Mouse (Mus musculus) splenic B cell, adult 2 months (primary cell): ENCODE data around the gene Tbx6.
"Not testable (repeated sequence)": the region's sequence is repeated elsewhere in the genome, so short reads cannot be mapped to it uniquely, and the experiment has no call there.

Experiments used
- DNase-seq: peaks from one replicate; pipeline ENCODE4 v3.0.0-alpha.2; 2011; ENCODE audit warnings: low read depth, low spot score
- H3K27me3 ChIP-seq: 2 replicates; pipeline ENCODE4 v1.6.1; 2012; ENCODE audit warnings: mild to moderate bottlenecking, low read length, moderate library complexity, mixed read lengths; ENCODE audit not compliant: control insufficient read depth, poor library complexity, insufficient read depth, severe bottlenecking
- H3K36me3 ChIP-seq: 2 replicates; pipeline ENCODE4 v1.6.1; 2012; ENCODE audit warnings: mild to moderate bottlenecking, low read length, moderate library complexity, mixed read lengths; ENCODE audit not compliant: control insufficient read depth, poor library complexity, insufficient read depth, severe bottlenecking

The Tbx6 gene

DNA sequence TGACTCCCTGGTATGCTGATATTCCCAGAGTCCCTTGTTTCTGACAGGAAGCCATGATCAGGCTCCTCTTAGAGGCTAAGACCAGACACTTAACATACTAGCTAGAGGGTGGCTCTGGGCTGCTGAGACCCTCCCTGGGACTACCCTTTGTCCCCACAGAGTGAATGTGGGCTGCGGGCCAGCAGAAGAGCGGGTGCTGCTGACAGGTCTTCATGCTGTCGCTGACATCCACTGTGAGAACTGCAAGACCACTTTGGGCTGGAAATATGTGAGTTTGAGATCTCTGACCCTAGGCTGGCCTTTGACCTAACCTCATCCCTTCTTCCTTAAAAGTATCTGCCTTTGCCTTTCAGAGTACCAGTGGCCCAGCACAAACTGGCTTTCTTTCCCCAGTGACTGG lies 3.1 kb upstream of the Tbx6 start:
- DNase-seq = no peak
- Histone ChIP-seq H3K36me3 (peaks cover 5% of the 10 kb centered on the region), H3K27me3 (no peaks in the 10 kb centered on the region)

DNA sequence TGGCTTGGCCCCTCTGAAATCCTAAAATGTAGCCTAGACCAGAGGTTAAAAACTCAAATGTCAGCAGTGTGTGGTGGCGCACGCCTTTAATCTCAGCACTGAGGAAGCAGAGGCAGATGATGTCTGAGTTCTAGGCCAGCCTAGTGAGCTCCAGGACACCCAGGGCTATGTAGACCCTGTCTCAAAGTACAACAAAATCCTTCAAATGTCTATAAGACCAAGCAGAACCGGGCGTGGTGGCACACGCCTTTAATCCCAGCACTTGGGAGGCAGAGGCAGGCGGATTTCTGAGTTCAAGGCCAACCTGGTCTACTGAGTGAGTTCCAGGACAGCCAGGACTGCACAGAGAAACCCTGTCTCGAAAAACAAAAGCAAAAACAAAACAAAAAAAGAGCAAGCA lies 2.2 kb upstream of the Tbx6 start:
- not testable (repeated sequence) for H3K27me3 ChIP-seq, H3K36me3 ChIP-seq, DNase-seq

DNA sequence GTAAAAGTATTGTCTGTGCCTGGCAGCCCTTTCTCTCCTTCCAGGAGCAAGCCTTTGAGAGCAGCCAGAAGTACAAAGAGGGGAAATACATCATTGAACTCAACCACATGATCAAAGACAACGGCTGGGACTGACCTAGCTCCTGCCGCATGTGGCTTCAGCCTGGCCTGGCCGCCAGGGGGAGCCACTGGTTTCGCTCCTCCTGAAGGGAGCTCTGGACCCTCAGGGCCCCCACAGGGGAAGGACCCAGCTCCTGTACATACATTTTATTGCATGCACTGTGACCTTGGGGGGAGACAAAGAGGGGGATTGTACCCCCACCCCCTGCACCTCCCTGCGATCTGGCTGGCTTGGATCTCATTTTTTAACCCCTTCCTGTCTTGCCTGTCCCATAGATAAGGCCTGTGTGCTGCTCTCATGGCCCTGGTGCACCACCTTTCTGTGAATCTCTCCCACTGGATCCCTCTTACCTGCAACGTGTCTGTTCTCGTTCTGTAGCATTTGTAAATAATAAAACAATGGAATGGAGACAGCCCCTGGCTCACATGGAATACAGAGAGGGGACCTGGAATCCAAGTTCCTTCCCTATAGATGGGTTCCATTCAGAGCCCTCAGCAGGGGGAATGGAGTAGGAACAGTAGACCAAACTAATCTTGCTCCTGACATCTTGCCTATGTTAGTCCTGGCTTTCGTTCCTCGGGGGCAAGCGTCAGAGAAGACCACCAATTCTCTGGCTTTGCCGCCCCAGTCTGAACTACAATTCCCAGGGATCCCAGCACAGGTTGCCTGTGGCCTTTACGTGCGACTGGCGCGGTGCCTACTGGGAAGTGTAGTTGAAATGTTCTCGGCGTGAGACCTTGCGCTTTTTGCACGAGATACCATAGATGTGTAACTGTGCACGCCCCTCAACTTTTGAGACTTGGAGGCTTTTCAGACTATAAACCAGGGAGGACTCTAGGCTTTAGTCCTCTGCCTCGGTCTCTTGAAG lies 1.0 kb upstream of the Tbx6 start:
- Histone ChIP-seq H3K27me3 (no peaks in the 10 kb centered on the region), H3K36me3 (peaks cover 5% of the 10 kb centered on the region)
- peak; percentile 87 for DNase-seq

- DNase-seq = no peak
- Histone ChIP-seq H3K27me3 (no peaks in the 10 kb centered on the region), H3K36me3 (peaks cover 8% of the 10 kb centered on the region)
These were observed 533 bp downstream of the Tbx6 start for GRCm38 (mm10) chr7:126781661-126782370.

DNA sequence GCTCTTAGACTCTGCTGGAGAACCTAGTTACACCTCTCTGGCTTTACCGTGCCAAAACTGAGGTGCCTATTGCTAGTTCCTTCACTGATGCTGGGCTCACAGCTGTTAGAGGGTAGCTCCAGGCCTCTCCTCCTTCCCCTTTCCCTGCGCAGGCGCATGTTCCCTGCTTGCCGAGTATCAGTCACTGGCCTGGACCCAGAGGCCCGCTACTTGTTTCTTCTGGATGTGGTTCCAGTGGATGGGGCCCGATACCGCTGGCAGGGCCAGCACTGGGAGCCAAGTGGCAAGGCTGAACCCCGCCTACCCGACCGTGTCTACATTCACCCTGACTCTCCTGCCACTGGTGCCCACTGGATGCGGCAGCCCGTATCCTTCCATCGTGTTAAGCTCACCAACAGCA lies 1.4 kb downstream of the Tbx6 start:
- DNase-seq = no peak
- H3K27me3 ChIP-seq = no peaks in the 10 kb centered on the region

DNA sequence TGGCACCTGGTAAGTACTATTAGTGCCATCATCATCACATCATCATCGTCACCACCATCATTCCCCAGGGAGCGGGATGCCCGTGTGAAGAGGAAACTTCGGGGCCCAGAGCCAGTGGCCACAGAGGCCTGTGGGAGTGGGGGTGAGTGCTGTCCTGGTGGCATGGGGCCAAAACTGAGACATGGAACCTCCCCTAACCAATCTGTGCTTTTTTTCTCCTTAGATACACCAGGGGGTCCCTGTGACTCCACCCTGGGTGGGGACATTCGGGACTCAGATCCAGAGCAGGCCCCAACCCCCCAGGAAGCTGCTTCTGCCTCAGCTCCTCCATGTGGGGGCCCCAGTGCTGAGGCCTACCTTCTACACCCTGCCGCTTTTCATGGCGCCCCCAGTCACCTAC lies 3.2 kb downstream of the Tbx6 start:
- no peak for DNase-seq
- H3K27me3 ChIP-seq = no peaks in the 10 kb centered on the region
- H3K36me3 ChIP-seq = peaks cover 9% of the 10 kb centered on the region

More for the DNA sequence above, 1.4 kb downstream of the Tbx6 start:
- H3K36me3 ChIP-seq = peaks cover 8% of the 10 kb centered on the region

GRCm38 (mm10) chr7:126785056-126785455 lies 3.8 kb downstream of the Tbx6 start:
- Histone ChIP-seq H3K27me3 (no peaks in the 10 kb centered on the region), H3K36me3 (peaks cover 9% of the 10 kb centered on the region)
- no peak for DNase-seq

DNA sequence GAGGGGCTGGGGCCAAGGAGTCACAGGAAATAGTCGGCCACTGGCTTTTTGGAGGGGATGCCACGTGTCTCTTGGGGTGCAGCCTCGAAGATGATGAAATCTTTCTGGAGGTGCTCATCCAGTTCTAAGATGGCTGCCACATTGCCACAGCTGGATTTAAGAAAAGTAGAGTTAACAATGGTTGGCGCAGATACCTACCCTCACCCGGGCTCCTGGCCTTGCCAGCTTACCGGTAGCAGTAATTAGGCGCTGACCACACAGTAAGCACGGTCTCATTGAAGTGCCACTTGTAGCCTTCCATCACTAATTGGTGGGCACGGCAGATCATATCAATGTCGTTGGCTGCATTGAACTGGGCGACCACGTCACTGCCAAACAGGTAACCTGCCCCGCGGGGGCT lies 4.9 kb downstream of the Tbx6 start:
- Histone ChIP-seq H3K36me3 (peaks cover 9% of the 10 kb centered on the region), H3K27me3 (no peaks in the 10 kb centered on the region)
- DNase-seq = no peak

DNA sequence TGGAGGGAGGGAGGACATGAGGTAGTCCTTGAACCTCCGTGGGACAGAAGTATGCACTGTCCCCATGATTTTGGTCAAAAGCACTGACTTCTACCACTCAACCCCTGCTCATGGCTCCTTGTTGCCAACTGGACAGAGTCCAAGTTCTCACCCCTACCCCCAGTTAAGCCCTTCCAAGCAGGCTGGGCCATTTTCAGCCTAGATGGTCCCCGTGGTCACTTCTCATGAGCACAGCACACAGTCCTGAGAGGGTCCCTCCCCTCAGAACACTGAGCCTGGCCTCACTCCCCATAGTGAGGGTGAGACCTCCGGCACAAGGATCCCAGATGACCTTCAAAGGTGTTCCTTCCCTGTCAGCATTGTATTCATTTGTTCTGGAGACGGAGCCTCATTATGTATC lies 7.9 kb downstream of the Tbx6 start:
- Histone ChIP-seq H3K36me3 (peaks cover 9% of the 10 kb centered on the region), H3K27me3 (no peaks in the 10 kb centered on the region)
- DNase-seq = no peak

GRCm38 (mm10) chr7:126791851-126792720 lies 10.8 kb downstream of the Tbx6 start, which contains the start of gene Ppp4c:
TSS of gene Ppp4c (minus strand) at chr7:126792496.
- peak; percentile 98 for DNase-seq
- Histone ChIP-seq H3K27me3 (no peaks in the 10 kb centered on the region), H3K36me3 (peaks cover 10% of the 10 kb centered on the region)

GRCm38 (mm10) chr7:126792721-126793443 lies 11.6 kb downstream of the Tbx6 start:
- Histone ChIP-seq H3K27me3 (no peaks in the 10 kb centered on the region), H3K36me3 (peaks cover 12% of the 10 kb centered on the region)
- DNase-seq = no peak

DNA sequence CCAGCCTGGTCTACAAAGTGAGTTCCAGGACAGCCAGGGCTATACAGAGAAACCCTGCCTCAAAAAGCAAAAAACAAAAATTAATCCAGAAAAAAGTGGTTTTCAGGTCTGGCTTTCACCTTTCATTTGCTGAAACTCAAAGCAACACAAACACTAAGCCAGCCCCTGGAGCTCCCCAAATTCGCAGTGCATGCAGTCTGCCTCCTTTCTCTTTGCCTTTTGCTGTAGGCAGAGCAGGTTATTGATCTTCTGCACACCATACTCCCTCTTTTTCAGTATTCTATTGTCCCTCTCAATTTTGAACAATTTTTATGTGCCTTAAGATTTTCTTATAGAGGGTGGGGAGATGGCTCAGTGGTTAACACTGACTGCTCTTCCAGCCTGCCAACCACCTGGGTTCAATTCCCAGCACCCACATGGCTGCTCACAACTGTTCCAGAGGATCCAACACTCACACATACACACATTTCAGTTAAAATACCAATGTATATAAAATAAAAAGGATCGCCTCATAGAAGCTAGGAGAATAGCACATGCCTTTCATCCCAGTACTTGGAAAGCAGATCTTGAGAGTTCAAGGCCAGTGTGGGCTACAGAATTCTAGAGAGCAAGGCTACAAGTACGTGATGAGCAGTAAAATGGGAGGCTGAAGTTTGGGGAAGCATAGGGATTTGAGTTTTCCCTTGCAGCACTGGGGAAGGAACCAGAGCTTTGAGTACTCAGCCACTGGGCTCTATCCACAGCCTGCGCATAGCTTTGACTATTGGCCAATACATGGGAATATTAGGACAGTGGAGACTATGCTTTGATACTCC lies 12.4 kb downstream of the Tbx6 start:
- H3K27me3 ChIP-seq = no peaks in the 10 kb centered on the region
- peaks cover 10% of the 10 kb centered on the region for H3K36me3 ChIP-seq
- DNase-seq = no peak

DNA sequence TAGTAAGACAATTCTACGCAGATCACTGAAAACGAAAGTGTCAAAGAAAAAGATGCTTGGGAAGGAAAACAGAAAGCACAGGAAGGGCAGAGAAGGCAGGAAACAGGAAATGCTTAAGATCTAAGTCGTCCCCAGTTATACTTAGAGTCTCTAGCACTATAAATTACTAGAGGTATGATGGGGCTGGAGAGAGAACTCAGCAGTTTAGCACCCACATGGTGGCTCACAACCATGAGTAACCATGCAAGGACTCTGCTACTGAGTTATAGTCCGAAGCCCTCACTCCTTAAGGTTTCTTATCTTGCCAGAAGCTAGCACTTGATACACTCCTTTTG lies 13.0 kb downstream of the Tbx6 start:
- H3K36me3 ChIP-seq = peaks cover 9% of the 10 kb centered on the region
- no peak for DNase-seq

More for the DNA sequence above, 13.0 kb downstream of the Tbx6 start:
- no peaks in the 10 kb centered on the region for H3K27me3 ChIP-seq
